Comparison of ENCODE assay signal across 16 mouse cellular contexts in genomic region chr6:115511447-115511846, GRCm38 (mm10). TPM values are rescaled to one million over a fixed set of nuclear protein-coding genes. Genes with fewer than 3 reads are reported as not detected.
DNase-seq lines count a peak whose midpoint lies in the region.
"Had no signal": no experiment of that assay in that cellular context is flagged by ENCODE, and none has a peak within 500 bp of the region (broad histone marks: within the 10 kb centered on the region; RNA-seq: fewer than 3 reads in every experiment).

No protein-coding gene starts in this region.

- DNase-seq in lung, adult 18-20 months, result peak; percentile 49 to 53
- DNase-seq in lung, postnatal 14 days, result no peak
- peak; percentile 78 for DNase-seq in adrenal gland, postnatal 10 days
- DNase-seq in adrenal gland, postnatal 36 days, result peak; percentile 16 to 49
- peak; percentile 32 for DNase-seq in skeletal muscle tissue, adult 2 months (ENCODE audit: low read depth, low spot score)
- DNase-seq in right cerebral cortex, postnatal 14 days, result no peak
- DNase-seq in urinary bladder, postnatal 14 days (ENCODE audit: low spot score), result no peak
- DNase-seq: cerebellum, adult 11 months; cerebellum, adult 9-11 months; gastrocnemius, adult 2 months; heart, adult 18-20 months; heart, postnatal 10 days; kidney, adult 11 months; layer of hippocampus, adult 9-11 months; spleen, adult 18-20 months; thymus, postnatal 14 days had no signal

RNA-seq across cellular contexts. Expression of gene Tsen2, which starts 33.0 kb away (rescaled TPM):
- 10 to 100 TPM in 1 of 2 experiments, 1 to 10 TPM in 1; 8.8 to 15.7 TPM for total RNA-seq in adrenal gland, postnatal 10 days (2021)
- total RNA-seq in adrenal gland, postnatal 36 days (2021), result 10 to 100 TPM; 11.1 to 13.4 TPM

Comparison
In these comparisons a context has a peak if more than half of its experiments do, and no peak if none do; other contexts are left out.
1. DNase-seq: peak in lung, adult 18-20 months (2 of 2), adrenal gland, postnatal 10 days (single experiment), adrenal gland, postnatal 36 days (2 of 2) and skeletal muscle tissue, adult 2 months (single experiment); none in lung, postnatal 14 days (single experiment), right cerebral cortex, postnatal 14 days (single experiment) and urinary bladder, postnatal 14 days (single experiment).